Mouse (Mus musculus) yolk sac, embryonic 10.5 days (tissue): ENCODE results near the gene Ftsj1.

Experiments used
- DNase-seq: peaks from one replicate; pipeline ENCODE4 v3.0.0-alpha.2; 2017; ENCODE audit warnings: low spot score

Gene Ftsj1

DNA sequence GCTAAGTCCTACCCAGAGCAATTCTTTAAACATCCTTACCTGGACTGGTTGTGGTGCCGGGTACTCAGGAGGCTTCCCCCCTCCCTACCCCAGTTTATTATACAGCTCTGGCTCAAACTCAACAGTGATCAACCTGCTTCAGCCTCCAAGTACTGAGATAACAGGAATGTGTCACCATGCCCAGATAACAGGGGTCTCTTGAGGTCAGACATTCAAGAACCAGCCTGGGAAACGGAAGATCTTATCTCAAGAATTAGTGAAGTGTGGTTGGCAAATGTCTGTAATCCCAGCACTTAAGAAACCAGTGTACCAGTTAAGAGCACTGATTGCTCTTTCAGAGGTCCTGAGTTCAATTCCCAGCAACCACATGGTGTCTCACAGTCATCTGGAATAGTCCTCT is 34.1 kb downstream of the Ftsj1 start:
- DNase-seq, result no peak

DNA sequence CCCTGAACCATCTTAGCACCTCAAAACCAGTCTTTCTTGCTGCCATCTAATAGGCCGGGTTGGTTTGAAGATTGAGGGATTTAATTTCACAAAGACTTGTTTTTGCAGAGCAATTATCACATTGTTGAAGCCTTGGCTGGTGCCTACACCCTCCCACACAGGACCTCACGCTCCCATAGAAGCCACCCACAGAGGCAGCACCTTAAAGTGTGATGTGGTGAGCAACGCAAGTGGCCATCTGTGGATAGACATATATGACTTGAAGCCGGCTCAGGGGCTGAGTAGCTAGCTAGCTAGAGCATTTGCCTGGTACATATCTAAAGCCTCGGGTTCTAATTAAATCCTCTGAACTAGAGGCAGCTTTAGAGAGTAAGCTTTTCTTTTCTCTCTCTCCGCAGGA is 34.8 kb downstream of the Ftsj1 start:
- no peak for DNase-seq

DNA sequence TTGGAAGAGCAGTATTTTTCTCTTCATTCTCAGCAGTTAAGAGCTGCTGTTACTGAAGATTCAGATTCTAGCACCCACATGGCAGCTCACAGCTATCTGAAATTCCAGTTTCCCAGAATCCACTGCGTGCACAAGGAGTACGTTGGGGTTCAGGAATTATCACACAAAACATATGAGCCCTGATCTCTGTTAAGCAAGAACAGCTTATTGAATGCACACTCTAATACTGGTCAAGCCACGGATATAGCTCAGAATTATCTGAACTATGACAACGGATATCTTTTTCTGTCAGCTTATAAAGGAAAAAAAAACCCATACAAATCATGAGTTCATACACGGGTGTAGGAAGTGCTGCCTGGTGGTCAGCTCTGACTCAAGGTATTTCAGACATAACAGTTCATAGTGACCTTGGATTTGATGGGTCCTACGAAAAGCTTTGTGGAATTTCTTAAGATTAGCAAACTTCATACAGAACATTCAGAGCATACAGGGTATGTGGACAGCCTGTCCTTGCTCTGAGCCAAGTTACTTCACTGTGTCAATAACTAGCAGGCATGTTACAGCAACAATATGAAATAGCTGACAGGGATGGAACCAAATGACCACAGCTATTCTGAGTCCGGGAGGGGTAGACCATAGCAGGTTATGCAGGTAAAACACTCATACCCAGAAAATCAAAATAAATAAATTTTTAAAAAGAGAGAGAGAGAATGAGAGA is 40.6 kb downstream of the Ftsj1 start:
- DNase-seq, result no peak

DNA sequence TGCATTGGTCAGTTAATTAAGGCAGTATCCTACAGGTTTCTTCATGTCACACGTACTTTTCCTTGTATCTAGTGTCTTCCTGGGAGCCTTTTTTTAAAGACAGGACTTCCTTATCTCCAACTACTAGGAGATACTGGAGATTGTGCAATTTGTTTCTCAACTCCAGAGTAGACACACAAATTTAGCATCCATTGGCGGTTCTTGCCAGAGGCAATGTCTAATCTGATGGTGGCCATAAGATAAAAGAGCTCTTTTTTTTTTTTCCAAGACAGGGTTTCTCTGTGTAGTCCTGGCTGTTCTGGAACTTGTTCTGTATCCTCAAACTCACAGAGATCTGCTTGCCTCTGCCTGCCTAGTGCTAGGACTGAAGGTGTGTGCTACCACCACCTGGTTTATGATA is 42.5 kb downstream of the Ftsj1 start:
- no peak for DNase-seq

DNA sequence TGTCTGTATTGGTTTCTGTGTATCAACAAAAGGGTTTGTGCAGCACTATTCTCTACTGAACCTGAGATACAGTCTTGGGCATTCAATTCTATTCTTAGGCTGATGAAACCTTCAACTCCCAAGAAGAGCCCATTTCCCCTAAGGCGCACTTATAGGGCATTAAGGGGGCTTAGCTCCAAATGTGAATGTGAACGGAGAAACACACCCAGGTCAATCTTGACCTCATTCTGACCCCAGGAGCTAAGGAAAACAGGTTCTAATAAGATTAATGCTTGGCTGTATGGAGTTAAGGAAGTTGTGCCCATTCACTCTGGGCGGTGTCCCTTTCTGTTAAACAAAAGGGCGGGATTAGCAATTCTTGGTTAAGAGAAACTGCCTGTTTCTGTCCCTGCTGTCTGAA is 45.0 kb downstream of the Ftsj1 start:
- DNase-seq, result no peak

DNA sequence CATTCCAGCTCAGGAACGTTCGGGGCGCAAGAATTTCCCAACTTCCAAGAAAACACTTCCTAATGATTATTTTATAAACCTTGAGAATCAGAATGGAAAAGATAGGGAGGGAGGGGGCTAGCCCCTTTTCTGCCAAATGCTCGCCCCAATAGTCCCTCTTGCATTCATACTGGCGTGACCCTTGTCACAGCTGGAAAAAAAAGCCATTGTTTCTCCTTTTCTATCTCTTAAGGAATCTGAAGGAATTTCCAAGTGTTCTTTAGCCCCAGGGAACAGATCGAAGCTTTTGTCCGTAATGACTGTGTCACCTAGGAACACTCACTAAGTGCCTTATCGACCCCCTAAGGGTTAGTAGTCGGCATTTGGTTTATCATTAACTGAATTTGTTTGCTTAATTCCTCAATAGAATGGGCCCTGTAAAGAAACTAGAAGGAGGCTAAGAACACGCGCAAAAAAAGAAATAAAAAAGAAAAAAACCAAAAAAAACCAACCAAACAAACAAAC is 45.5 kb downstream of the Ftsj1 start:
- DNase-seq, result no peak

DNA sequence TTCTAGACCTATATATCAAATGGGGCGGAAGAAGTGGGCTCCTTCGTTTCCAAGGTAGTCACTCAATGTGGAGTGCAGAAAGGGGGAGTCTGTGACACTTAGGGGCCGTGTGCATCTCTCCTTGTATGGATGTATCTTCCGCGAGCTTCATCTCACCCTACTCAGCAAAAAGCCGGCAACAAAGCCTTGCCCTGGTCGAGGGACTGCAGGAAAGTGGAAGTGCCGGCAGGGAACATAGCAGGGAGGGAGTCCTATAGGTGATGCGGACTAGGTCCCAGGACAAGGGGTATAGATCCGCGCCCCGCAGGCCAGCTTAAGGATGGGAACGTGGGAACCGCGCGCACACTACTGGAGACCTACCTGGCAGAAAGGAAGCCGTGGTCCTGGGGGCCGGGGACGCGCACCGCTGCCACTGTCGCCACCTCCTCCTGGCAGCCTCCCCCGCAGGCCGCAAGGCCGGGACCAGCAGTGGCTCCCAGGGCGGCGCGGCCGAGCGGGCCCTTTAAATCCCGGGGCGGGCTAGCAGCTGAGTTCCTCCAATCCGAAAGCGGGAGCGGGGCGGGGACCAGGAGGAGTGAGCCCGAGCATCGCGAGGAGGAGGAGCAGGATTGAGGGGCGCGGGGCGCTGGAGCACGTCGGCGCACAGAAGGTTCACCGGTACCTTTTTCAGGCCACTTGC is 46.1 kb downstream of the Ftsj1 start, which contains the start of gene Porcn:
TSS of gene Porcn (minus strand) at position 511 of the 679 bp plus-strand sequence.
- peak; percentile 76 for DNase-seq

DNA sequence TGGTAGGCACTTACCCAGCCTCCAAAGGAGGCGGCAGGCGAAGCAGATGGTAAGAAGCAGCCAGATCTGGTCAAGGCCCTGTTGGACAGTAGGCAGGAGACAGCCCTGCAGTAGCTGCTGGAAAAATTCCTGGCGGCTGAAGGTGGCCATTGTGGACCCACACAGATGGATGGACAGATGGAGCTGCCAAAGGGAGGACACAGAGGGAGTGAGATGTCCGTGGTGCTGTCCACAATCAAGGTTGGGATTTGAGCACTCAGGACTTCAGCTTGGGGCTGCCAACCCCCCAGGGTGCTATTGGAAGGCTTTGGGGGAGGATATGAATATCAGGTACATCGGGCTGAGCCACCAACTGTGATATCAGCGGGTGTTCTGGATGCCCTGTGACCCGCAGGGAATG is 46.7 kb downstream of the Ftsj1 start:
- no peak for DNase-seq

DNA sequence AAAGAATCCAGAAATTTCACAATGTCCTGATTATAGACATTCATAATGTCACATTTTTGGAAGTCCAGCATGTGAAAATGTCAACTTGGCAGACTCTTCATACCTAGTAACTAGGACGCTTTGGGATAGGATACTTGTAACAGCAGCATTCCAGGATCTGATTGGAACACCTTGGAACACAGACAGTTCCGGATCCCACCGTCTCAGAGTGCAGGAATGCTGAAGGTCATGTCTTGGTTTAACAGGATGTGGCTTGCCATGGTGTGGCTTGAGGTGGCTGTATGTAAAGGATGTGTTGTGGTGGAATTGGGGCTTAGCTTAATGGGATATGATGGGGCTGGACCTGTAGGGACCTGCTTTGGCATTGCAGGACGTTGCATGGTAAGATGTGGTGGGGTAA is 47.1 kb downstream of the Ftsj1 start:
- DNase-seq, result no peak

DNA sequence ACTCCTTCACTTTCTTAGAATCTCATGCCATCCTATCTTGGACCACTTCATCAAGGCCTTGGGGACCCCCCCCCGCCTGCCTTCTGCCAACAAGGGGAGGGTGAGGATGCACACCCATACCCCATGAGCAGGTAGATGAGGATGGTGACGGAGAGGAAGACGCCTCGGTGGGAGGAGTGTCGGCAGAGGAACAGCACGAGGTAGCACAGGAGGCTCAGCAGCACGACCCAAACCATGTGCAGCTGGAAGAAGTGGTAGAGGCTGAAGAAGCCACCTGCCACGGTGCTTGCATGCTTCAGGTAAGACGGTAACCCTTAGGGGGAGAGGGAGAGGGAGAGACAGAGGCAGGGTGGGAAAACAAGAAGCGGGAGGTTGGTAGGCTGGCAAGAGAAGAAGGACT is 48.1 kb downstream of the Ftsj1 start:
- no peak for DNase-seq

DNA sequence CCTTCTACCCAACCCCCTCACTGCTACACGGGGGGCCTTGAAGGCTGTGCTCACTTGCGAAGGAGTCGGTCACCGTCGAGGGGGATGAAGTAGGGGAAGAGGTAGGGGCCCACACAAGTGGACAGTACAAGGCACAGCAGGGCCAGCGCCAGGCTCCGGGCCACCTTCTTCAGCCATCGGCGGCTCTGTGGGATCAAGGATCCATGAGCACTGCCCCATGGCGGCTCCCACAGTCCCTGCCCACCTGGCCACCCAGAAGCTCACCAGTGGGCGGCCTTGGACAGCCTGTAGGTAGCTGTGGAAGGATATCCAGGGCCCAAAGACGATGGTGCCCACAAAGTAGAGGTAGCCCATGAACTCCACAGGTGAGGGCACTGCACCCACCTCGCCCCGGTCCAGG is 49.1 kb downstream of the Ftsj1 start:
- no peak for DNase-seq

DNA sequence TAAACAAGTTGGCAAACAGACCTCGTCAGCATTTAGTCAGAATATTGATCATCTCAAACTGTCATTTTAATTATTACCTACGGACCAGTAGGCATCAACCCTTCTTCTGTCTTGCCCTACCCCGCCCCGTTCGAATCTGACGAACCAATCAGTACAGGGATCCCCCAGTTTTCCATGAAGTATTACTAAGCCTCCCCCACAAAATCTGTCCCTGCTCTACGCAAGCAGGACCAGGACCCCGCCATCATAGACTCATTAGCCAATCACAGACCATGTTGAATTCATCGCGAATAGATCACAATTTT is 58.8 kb downstream of the Ftsj1 start, which contains the start of gene Ebp:
TSS of gene Ebp (minus strand) at position 94 of the 305 bp plus-strand sequence.
- DNase-seq, result no peak

DNA sequence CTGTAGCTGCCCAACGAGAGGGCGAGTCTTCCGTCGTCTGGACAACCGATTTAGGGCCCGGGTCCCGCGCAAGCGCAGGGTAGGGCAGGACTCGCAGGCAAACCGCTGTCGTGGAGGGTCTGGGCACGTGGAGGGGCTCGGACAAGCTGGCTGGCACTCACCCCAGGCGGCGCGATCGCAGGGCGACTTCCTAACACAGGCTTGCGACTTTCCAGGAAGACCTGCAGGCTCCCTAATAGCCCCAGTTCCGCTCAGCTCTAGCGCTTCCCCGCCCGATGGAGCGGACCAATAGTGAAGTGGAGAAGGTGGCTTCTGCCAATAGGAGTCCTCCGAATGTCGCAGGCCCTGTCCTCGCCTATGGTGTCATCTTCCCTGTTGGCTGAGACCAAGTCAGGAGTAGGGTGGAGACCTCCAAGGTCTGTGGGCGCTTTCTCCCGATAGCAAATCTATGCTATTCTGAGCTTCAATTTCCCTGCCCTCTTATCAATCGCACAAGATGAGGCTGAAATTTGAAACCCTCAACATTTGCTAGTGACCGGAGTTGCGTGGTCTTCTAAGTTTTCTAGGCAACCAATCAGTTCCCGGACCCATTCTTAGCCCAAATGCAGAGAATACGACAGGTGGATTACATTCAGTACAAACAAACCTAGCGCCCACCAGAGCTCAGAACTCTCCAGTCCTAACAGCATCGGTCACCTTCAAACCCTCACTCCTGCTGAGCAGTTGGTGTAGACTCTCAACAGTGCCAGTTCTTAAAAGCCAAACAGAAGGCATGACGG is 59.4 kb downstream of the Ftsj1 start:
- peak; percentile 84 for DNase-seq

DNA sequence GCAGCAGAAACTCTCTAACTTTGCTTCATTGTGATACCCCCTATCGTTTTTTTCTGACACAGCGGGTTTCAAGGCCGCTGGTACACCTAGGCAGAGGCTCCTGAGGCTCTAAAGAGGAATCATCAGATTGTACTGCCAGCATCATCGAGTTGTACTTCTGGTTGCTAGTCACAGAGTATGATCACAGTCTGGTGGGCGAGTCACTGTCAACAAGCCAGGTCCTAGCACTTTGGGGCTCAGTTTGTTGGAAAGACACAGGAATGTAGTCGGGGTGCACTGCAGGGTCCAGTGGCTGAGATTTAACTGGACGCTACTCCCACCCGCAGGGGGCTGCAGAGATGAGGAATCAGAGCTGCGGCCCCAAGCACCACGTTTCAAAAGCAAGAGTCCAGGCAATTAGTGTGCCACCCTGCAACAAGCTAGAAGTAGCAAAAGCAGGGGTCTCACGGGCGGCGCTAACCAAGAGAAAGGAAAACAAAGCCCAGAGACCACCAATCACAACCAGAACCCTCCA is 60.0 kb downstream of the Ftsj1 start:
- DNase-seq, result no peak
